Mouse (Mus musculus) lung, postnatal 4 days (tissue): Measurements from ENCODE around the gene Xaf1.

Source experiments
- DNase-seq, 2 experiments: peaks; one replicate each; pipeline ENCODE4 v3.0.0; 2021

The Xaf1 gene

GRCm38 (mm10) chr11:72301334-72301733 lies at the start of gene Xaf1:
Gene Xaf1 (plus strand): TSS chr11:72301629.
- DNase-seq = peak; percentile 77 to 81

GRCm38 (mm10) chr11:72255629-72256028 lies 45.8 kb upstream of the Xaf1 start:
- DNase-seq = no peak

GRCm38 (mm10) chr11:72256441-72256840 lies 45.0 kb upstream of the Xaf1 start:
- DNase-seq = no peak

- DNase-seq = no peak
These were observed 35.9 kb upstream of the Xaf1 start for GRCm38 (mm10) chr11:72265483-72265882.

GRCm38 (mm10) chr11:72266207-72266959 lies 35.0 kb upstream of the Xaf1 start:
- DNase-seq = peak; percentile 65 to 66

- no peak for DNase-seq
These were observed 34.4 kb upstream of the Xaf1 start, which contains the start of gene Slc13a5 for GRCm38 (mm10) chr11:72266960-72267560. Gene Slc13a5 (minus strand): TSS chr11:72267222.

- no peak for DNase-seq
These were observed 29.7 kb upstream of the Xaf1 start for GRCm38 (mm10) chr11:72271761-72272160.

- no peak for DNase-seq
These were observed 28.1 kb upstream of the Xaf1 start for GRCm38 (mm10) chr11:72273341-72273740.

GRCm38 (mm10) chr11:72281143-72281851 lies 20.1 kb upstream of the Xaf1 start:
- no peak for DNase-seq

GRCm38 (mm10) chr11:72281852-72282400 lies 19.5 kb upstream of the Xaf1 start:
- no peak for DNase-seq

- DNase-seq = no peak
These were observed 17.8 kb upstream of the Xaf1 start for GRCm38 (mm10) chr11:72283486-72284224.

GRCm38 (mm10) chr11:72284532-72285182 lies 16.8 kb upstream of the Xaf1 start:
- no peak for DNase-seq

GRCm38 (mm10) chr11:72285971-72286480 lies 15.4 kb upstream of the Xaf1 start:
- DNase-seq = no peak

- DNase-seq = no peak
These were observed 14.8 kb upstream of the Xaf1 start for GRCm38 (mm10) chr11:72286651-72287050.

GRCm38 (mm10) chr11:72287126-72287525 lies 14.3 kb upstream of the Xaf1 start:
- DNase-seq = no peak

GRCm38 (mm10) chr11:72287543-72287942 lies 13.9 kb upstream of the Xaf1 start:
- no peak for DNase-seq

GRCm38 (mm10) chr11:72293116-72293515 lies 8.3 kb upstream of the Xaf1 start:
- DNase-seq = no peak

GRCm38 (mm10) chr11:72302230-72302629 lies 801 bp downstream of the Xaf1 start:
- DNase-seq = peak; percentile 28 to 39

GRCm38 (mm10) chr11:72307461-72307860 lies 6.0 kb downstream of the Xaf1 start:
- DNase-seq = no peak

- no peak for DNase-seq
These were observed 7.6 kb downstream of the Xaf1 start for GRCm38 (mm10) chr11:72308982-72309381.

GRCm38 (mm10) chr11:72310491-72310890 lies 9.1 kb downstream of the Xaf1 start:
- DNase-seq = no peak
